Mouse (Mus musculus) lung, adult 2 months (tissue): ENCODE results near the gene Prdx2. TPM values are rescaled to one million over a fixed set of nuclear protein-coding genes. Genes with fewer than 3 reads are reported as not detected.
A peak's percentile ranks its signal among the peaks of the same experiment; 100 is the strongest.

Source experiments
- DNase-seq: peaks from one replicate; pipeline ENCODE4 v3.0.0; 2022
- H3K4me1 ChIP-seq: fragments of 200-500 bp; 2 replicates; pipeline ENCODE4 v1.6.1; 2011; ENCODE audit warnings: low read length; ENCODE audit not compliant: control insufficient read depth, insufficient read depth
- H3K4me3 ChIP-seq: fragments of 200-500 bp; replicated peaks from 2 replicates; pipeline ENCODE3; 2011; ENCODE audit warnings: low read depth, mild to moderate bottlenecking, control low read depth, low read length; ENCODE audit errors: extremely low read depth
- CTCF ChIP-seq: fragments of 200-500 bp; IDR thresholded peaks from 2 replicates; pipeline ENCODE4 v1.5.1; 2011; ENCODE audit warnings: mild to moderate bottlenecking, low read length, control low read depth; ENCODE audit not compliant: insufficient read depth
- POLR2A ChIP-seq: fragments of 200-500 bp; IDR thresholded peaks from 2 replicates; pipeline ENCODE4 v1.6.1; 2011; ENCODE audit warnings: low read depth, mild to moderate bottlenecking, control low read depth, low read length, borderline replicate concordance; ENCODE audit errors: extremely low read depth
- WGBS: fragments of 180-500 bp; shearing (Covaris S2); methylation state at CpG from one replicate; pipeline ENCODE4 v1.1.7; 2018; 5-methylcytosine and 5-hydroxymethylcytosine counted together
- polyA plus RNA-seq: library from polyadenylated mRNA; depleted of rRNA; stranded (reverse); fragments of >200 nt; gene quantifications from 2 replicates; pipeline ENCODE4 v1.2.3, GENCODE M21; 2012; rRNA removed

The Prdx2 gene
- 93.2 and 117 TPM in 2 replicates for polyA plus RNA-seq

- Histone ChIP-seq H3K4me3 (peak within 1 kb of the TSS; percentile 90), H3K4me1 (peaks cover 9% of the 10 kb centered on the region)
- DNase-seq: peak; percentile 70
- WGBS: under 1% methylated on average over 56 of the region's 56 CpGs
- peak; percentile 83; the same call in 1 of the 2 replicates for TF ChIP-seq POLR2A
- no peak for TF ChIP-seq CTCF
Measured at GRCm38 (mm10) chr8:84969241-84970134, at the start of gene Prdx2, which contains the start of the genes Gm49661 and Rnaseh2a. TSS of gene Prdx2 (plus strand) at chr8:84969587. TSS of gene Gm49661 (minus strand) at chr8:84969433. TSS of gene Rnaseh2a (minus strand) at chr8:84969767.

- DNase-seq: peak; percentile 67
- no peak overlapping the region for H3K4me3 ChIP-seq
- 24% methylated on average over 2 of the region's 2 CpGs for WGBS
- no peak for TF ChIP-seq CTCF
- TF ChIP-seq POLR2A: no peak
- H3K4me1 ChIP-seq: no peaks in the 10 kb centered on the region; the same call in 1 of the 2 replicates
Measured at GRCm38 (mm10) chr8:84921596-84921995, 47.8 kb upstream of the Prdx2 start.

- DNase-seq: no peak
- TF ChIP-seq POLR2A (no peak), CTCF (no peak)
- 45% methylated on average over 7 of the region's 7 CpGs for WGBS
- Histone ChIP-seq H3K4me3 (no peak overlapping the region), H3K4me1 (no peaks in the 10 kb centered on the region; the same call in 1 of the 2 replicates)
Measured at GRCm38 (mm10) chr8:84925557-84925956, 43.8 kb upstream of the Prdx2 start.

- Histone ChIP-seq H3K4me3 (no peak overlapping the region), H3K4me1 (no peaks in the 10 kb centered on the region)
- no peak for DNase-seq
- TF ChIP-seq POLR2A (no peak), CTCF (no peak)
- 75% methylated on average over 1 of the region's 1 CpGs for WGBS
Measured at GRCm38 (mm10) chr8:84927513-84927912, 41.9 kb upstream of the Prdx2 start.

- TF ChIP-seq POLR2A (no peak), CTCF (peak; percentile 72)
- no peak overlapping the region for H3K4me3 ChIP-seq
- no peaks in the 10 kb centered on the region for H3K4me1 ChIP-seq
- WGBS: 5% methylated on average over 51 of the region's 52 CpGs
- DNase-seq: peak; percentile 60
Measured at GRCm38 (mm10) chr8:84928456-84929306, 40.7 kb upstream of the Prdx2 start.

GRCm38 (mm10) chr8:84930582-84930981, 38.8 kb upstream of the Prdx2 start:
- WGBS: 86% methylated on average over 13 of the region's 13 CpGs
- TF ChIP-seq CTCF: no peak
- TF ChIP-seq POLR2A: no peak
- Histone ChIP-seq H3K4me1 (no peaks in the 10 kb centered on the region), H3K4me3 (no peak overlapping the region)
- no peak for DNase-seq

GRCm38 (mm10) chr8:84933767-84934559, 35.4 kb upstream of the Prdx2 start:
- TF ChIP-seq CTCF: no peak
- TF ChIP-seq POLR2A: no peak
- Histone ChIP-seq H3K4me1 (no peaks in the 10 kb centered on the region), H3K4me3 (no peak overlapping the region)
- no peak for DNase-seq
- WGBS: 78% methylated on average over 16 of the region's 16 CpGs

- Histone ChIP-seq H3K4me1 (no peaks in the 10 kb centered on the region), H3K4me3 (no peak overlapping the region)
- 1% methylated on average over 15 of the region's 15 CpGs for WGBS
- DNase-seq: no peak
- TF ChIP-seq CTCF: no peak
- no peak for TF ChIP-seq POLR2A
Measured at GRCm38 (mm10) chr8:84934860-84935259, 34.5 kb upstream of the Prdx2 start.

GRCm38 (mm10) chr8:84935489-84935888, 33.9 kb upstream of the Prdx2 start:
- Histone ChIP-seq H3K4me3 (no peak overlapping the region), H3K4me1 (no peaks in the 10 kb centered on the region)
- no peak for TF ChIP-seq POLR2A
- TF ChIP-seq CTCF: no peak
- DNase-seq: no peak
- WGBS: 5% methylated on average over 14 of the region's 14 CpGs
